Mouse (Mus musculus) hindbrain, embryonic 13.5 days (tissue): ENCODE results near the gene Nmrk1. TPM values are rescaled to one million over a fixed set of nuclear protein-coding genes. Genes with fewer than 3 reads are reported as not detected.

Experiments
- ATAC-seq: fragments of 200-750 bp; cut with Nextera tagmentation; 2 replicates; pipeline ENCODE4 v1.8.0; 2017; ENCODE audit warnings: moderate TSS enrichment; ENCODE audit not compliant: low FRiP score
- H3K27ac ChIP-seq: fragments of 300-500 bp; sonication (generic); 2 replicates; pipeline ENCODE4 v1.5.1; 2015; ENCODE audit warnings: inconsistent platforms, mild to moderate bottlenecking, moderate library complexity
- H3K27me3 ChIP-seq: fragments of 300-500 bp; sonication (generic); 2 replicates; pipeline ENCODE4 v1.6.1; 2015; ENCODE audit warnings: mild to moderate bottlenecking, inconsistent platforms
- H3K36me3 ChIP-seq: fragments of 300-500 bp; sonication (generic); 2 replicates; pipeline ENCODE4 v1.6.1; 2015; ENCODE audit warnings: mild to moderate bottlenecking, inconsistent platforms
- H3K4me1 ChIP-seq: fragments of 300-500 bp; sonication (generic); replicated peaks from 2 replicates; pipeline ENCODE4 v1.6.1; 2015; ENCODE audit warnings: inconsistent platforms
- H3K4me2 ChIP-seq: fragments of 300-500 bp; sonication (generic); 2 replicates; pipeline ENCODE4 v1.6.1; 2015; ENCODE audit warnings: inconsistent platforms, mild to moderate bottlenecking, moderate library complexity
- H3K4me3 ChIP-seq: fragments of 300-500 bp; sonication (generic); 2 replicates; pipeline ENCODE4 v1.5.1; 2015; ENCODE audit warnings: mild to moderate bottlenecking, inconsistent platforms
- H3K9ac ChIP-seq: fragments of 300-500 bp; sonication (generic); 2 replicates; pipeline ENCODE4 v1.6.1; 2015; ENCODE audit warnings: mild to moderate bottlenecking, inconsistent platforms
- H3K9me3 ChIP-seq: fragments of 300-500 bp; sonication (generic); 2 replicates; pipeline ENCODE4 v1.6.1; 2016; ENCODE audit warnings: inconsistent platforms
- WGBS: fragments of 180-500 bp; shearing (Covaris S2); methylation state at CpG from one replicate; pipeline ENCODE4 v1.1.7; 2015; 5-methylcytosine and 5-hydroxymethylcytosine counted together
- polyA plus RNA-seq: library from polyadenylated mRNA; unstranded; fragments of >200 nt; fragmentation: Nextera tagmentation; extraction: Ambion mirVana; gene quantifications from 2 replicates; pipeline ENCODE4 v1.2.1, GENCODE M21; 2015

The Nmrk1 gene
- polyA plus RNA-seq, 1 experiment from 2014 or later: 9.8 TPM

GRCm38 (mm10) chr19:18596876-18597275 lies 34.9 kb upstream of the Nmrk1 start:
- Histone ChIP-seq H3K4me3 (no peak overlapping the region), H3K36me3 (no peaks in the 10 kb centered on the region), H3K9ac (no peak overlapping the region), H3K4me2 (no peak overlapping the region), H3K27ac (no peak overlapping the region), H3K27me3 (no peaks in the 10 kb centered on the region), H3K9me3 (no peaks in the 10 kb centered on the region), H3K4me1 (peaks cover 5% of the 10 kb centered on the region)
- no peak for ATAC-seq
- WGBS: 90% methylated on average over 5 of the region's 5 CpGs

GRCm38 (mm10) chr19:18597772-18598171 lies 34.0 kb upstream of the Nmrk1 start:
- Histone ChIP-seq H3K9me3 (no peaks in the 10 kb centered on the region), H3K4me3 (no peak overlapping the region), H3K27ac (no peak overlapping the region), H3K36me3 (no peaks in the 10 kb centered on the region), H3K4me2 (no peak overlapping the region), H3K4me1 (0 out of 2 replicates have a peak, but pooled peaks cover 2% of the 10 kb centered on the region), H3K9ac (no peak overlapping the region), H3K27me3 (no peaks in the 10 kb centered on the region)
- 78% methylated on average over 6 of the region's 6 CpGs for WGBS
- no peak for ATAC-seq

- Histone ChIP-seq H3K36me3 (no peaks in the 10 kb centered on the region), H3K27ac (no peak overlapping the region), H3K27me3 (no peaks in the 10 kb centered on the region), H3K9ac (no peak overlapping the region), H3K9me3 (no peaks in the 10 kb centered on the region), H3K4me1 (0 out of 2 replicates have a peak, but pooled peaks cover 2% of the 10 kb centered on the region), H3K4me3 (no peak overlapping the region), H3K4me2 (no peak overlapping the region)
- 93% methylated on average over 3 of the region's 3 CpGs for whole genome bisulfite sequencing
- no peak for ATAC-seq
Observed at GRCm38 (mm10) chr19:18598265-18598926, 33.4 kb upstream of the Nmrk1 start.

GRCm38 (mm10) chr19:18599051-18599450 lies 32.7 kb upstream of the Nmrk1 start:
- Histone ChIP-seq H3K27ac (no peak overlapping the region), H3K9ac (no peak overlapping the region), H3K9me3 (no peaks in the 10 kb centered on the region), H3K36me3 (no peaks in the 10 kb centered on the region), H3K27me3 (no peaks in the 10 kb centered on the region), H3K4me2 (no peak overlapping the region), H3K4me1 (0 out of 2 replicates have a peak, but pooled peaks cover 2% of the 10 kb centered on the region), H3K4me3 (no peak overlapping the region)
- no peak for ATAC-seq
- 81% methylated on average over 8 of the region's 8 CpGs for WGBS

- no peak overlapping the region for H3K27ac ChIP-seq
- H3K36me3 ChIP-seq: no peaks in the 10 kb centered on the region
- H3K4me2 ChIP-seq: no peak overlapping the region
- H3K9ac ChIP-seq: no peak overlapping the region
- no peaks in the 10 kb centered on the region for H3K27me3 ChIP-seq
- H3K9me3 ChIP-seq: no peaks in the 10 kb centered on the region
- H3K4me3 ChIP-seq: no peak overlapping the region
- 0 out of 2 replicates have a peak, but pooled peaks cover 2% of the 10 kb centered on the region for H3K4me1 ChIP-seq
- 93% methylated on average over 5 of the region's 5 CpGs for whole genome bisulfite sequencing
- no peak for ATAC-seq
Observed at GRCm38 (mm10) chr19:18599650-18600049, 32.1 kb upstream of the Nmrk1 start.

- H3K27ac ChIP-seq: no peak overlapping the region
- no peak overlapping the region for H3K4me3 ChIP-seq
- WGBS: 92% methylated on average over 9 of the region's 9 CpGs
- H3K36me3 ChIP-seq: no peaks in the 10 kb centered on the region
- H3K9ac ChIP-seq: no peak overlapping the region
- no peaks in the 10 kb centered on the region for H3K27me3 ChIP-seq
- no peaks in the 10 kb centered on the region for H3K4me1 ChIP-seq
- no peak for ATAC-seq
- H3K9me3 ChIP-seq: no peaks in the 10 kb centered on the region
- H3K4me2 ChIP-seq: no peak overlapping the region
Observed at GRCm38 (mm10) chr19:18600611-18601010, 31.1 kb upstream of the Nmrk1 start.

GRCm38 (mm10) chr19:18603011-18603410 lies 28.7 kb upstream of the Nmrk1 start:
- Histone ChIP-seq H3K9ac (no peak overlapping the region), H3K4me2 (no peak overlapping the region), H3K27ac (no peak overlapping the region), H3K4me1 (no peaks in the 10 kb centered on the region), H3K36me3 (no peaks in the 10 kb centered on the region), H3K4me3 (no peak overlapping the region), H3K9me3 (no peaks in the 10 kb centered on the region), H3K27me3 (no peaks in the 10 kb centered on the region)
- no peak; the same call in 1 of the 2 replicates for ATAC-seq
- WGBS: 89% methylated on average over 6 of the region's 6 CpGs

- Histone ChIP-seq H3K4me1 (no peaks in the 10 kb centered on the region), H3K27me3 (no peaks in the 10 kb centered on the region), H3K4me2 (no peak overlapping the region), H3K27ac (no peak overlapping the region), H3K9me3 (no peaks in the 10 kb centered on the region), H3K4me3 (no peak overlapping the region), H3K9ac (no peak overlapping the region), H3K36me3 (no peaks in the 10 kb centered on the region)
- WGBS: 65% methylated on average over 7 of the region's 7 CpGs
- ATAC-seq: no peak
Observed at GRCm38 (mm10) chr19:18607907-18608306, 23.8 kb upstream of the Nmrk1 start.

- Histone ChIP-seq H3K27ac (no peak overlapping the region), H3K36me3 (no peaks in the 10 kb centered on the region), H3K4me1 (no peaks in the 10 kb centered on the region), H3K9me3 (no peaks in the 10 kb centered on the region), H3K27me3 (no peaks in the 10 kb centered on the region), H3K4me3 (no peak overlapping the region), H3K9ac (no peak overlapping the region), H3K4me2 (no peak overlapping the region)
- whole genome bisulfite sequencing: 74% methylated on average over 6 of the region's 6 CpGs
- ATAC-seq: no peak
Observed at GRCm38 (mm10) chr19:18608975-18609374, 22.8 kb upstream of the Nmrk1 start.

GRCm38 (mm10) chr19:18614337-18614736 lies 17.4 kb upstream of the Nmrk1 start:
- no peaks in the 10 kb centered on the region for H3K36me3 ChIP-seq
- ATAC-seq: no peak
- no peaks in the 10 kb centered on the region for H3K27me3 ChIP-seq
- no peak overlapping the region for H3K4me3 ChIP-seq
- H3K27ac ChIP-seq: no peak overlapping the region
- no peak overlapping the region for H3K9ac ChIP-seq
- 89% methylated on average over 7 of the region's 7 CpGs for WGBS
- H3K4me1 ChIP-seq: 0 out of 2 replicates have a peak, but pooled peaks cover 5% of the 10 kb centered on the region
- no peak overlapping the region for H3K4me2 ChIP-seq
- H3K9me3 ChIP-seq: no peaks in the 10 kb centered on the region

GRCm38 (mm10) chr19:18615680-18616240 lies 16.0 kb upstream of the Nmrk1 start:
- Histone ChIP-seq H3K27me3 (no peaks in the 10 kb centered on the region), H3K36me3 (no peaks in the 10 kb centered on the region), H3K4me2 (no peak overlapping the region), H3K27ac (no peak overlapping the region; the same call in 1 of the 2 replicates), H3K4me3 (no peak overlapping the region), H3K9ac (no peak overlapping the region), H3K9me3 (no peaks in the 10 kb centered on the region), H3K4me1 (0 out of 2 replicates have a peak, but pooled peaks cover 5% of the 10 kb centered on the region)
- 73% methylated on average over 9 of the region's 9 CpGs for WGBS
- no peak for ATAC-seq

GRCm38 (mm10) chr19:18617504-18617903 lies 14.2 kb upstream of the Nmrk1 start:
- no peak for ATAC-seq
- Histone ChIP-seq H3K27me3 (no peaks in the 10 kb centered on the region), H3K4me1 (0 out of 2 replicates have a peak, but pooled peaks cover 5% of the 10 kb centered on the region), H3K4me3 (no peak overlapping the region), H3K9ac (no peak overlapping the region), H3K27ac (no peak overlapping the region), H3K9me3 (no peaks in the 10 kb centered on the region), H3K36me3 (no peaks in the 10 kb centered on the region), H3K4me2 (no peak overlapping the region)
- 87% methylated on average over 1 of the region's 1 CpGs for WGBS

GRCm38 (mm10) chr19:18619060-18619459 lies 12.7 kb upstream of the Nmrk1 start:
- H3K27ac ChIP-seq: no peak overlapping the region
- H3K27me3 ChIP-seq: no peaks in the 10 kb centered on the region
- ATAC-seq: no peak
- WGBS: 77% methylated on average over 5 of the region's 5 CpGs
- 0 out of 2 replicates have a peak, but pooled peaks cover 5% of the 10 kb centered on the region for H3K4me1 ChIP-seq
- no peak overlapping the region for H3K4me2 ChIP-seq
- no peaks in the 10 kb centered on the region for H3K9me3 ChIP-seq
- no peak overlapping the region for H3K9ac ChIP-seq
- no peak overlapping the region for H3K4me3 ChIP-seq
- H3K36me3 ChIP-seq: no peaks in the 10 kb centered on the region
